Mouse (Mus musculus): ENCODE measurements around the gene Rhbdl3. TPM values are rescaled to one million over a fixed set of nuclear protein-coding genes. Genes with fewer than 3 reads are reported as not detected.
A peak's percentile ranks its signal among the peaks of the same experiment; 100 is the strongest.

Gene Rhbdl3
- total and polyA plus RNA-seq, 2 experiments from 2014 or later, result 1.7 to 1.9 TPM

DNA sequence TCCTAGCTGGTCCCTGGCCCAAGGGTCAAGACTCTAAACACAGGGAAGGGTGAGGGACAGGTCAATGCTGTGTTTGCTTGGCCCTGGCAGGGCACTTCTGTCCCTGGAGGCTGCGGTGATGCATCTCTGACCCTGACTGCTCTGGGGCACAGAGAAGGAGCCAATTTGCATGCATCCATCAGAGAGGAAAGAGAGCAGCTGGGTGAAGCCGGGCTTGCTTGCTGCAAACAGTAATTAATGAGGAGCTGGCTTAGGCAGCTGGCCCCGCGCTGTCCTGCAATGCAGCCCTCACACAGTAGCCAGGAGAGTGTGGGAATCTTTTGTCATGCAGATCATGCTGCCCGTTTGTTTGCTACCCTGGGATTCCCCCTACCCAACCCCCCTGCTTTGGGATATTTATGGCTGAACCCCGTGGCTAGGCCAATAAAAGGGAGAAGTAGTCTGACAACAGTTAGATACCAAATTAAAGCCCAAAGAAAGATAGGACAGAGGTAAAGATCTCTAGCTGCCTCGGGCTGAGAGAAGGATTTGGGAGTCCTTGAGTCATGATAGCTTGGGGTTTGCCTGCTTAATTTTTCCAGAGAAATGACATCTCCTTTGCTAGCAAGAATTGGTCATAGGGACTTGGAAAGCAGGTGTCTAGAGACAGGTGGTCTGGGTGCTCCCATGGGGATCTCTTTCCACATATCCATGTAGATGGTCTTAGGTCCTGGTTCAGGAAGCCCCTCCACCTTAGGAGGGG, 35.1 kb downstream of the Rhbdl3 start:
- Histone ChIP-seq H3K4me1 (ENCODE audit: insufficient read depth, low read length) (no peaks in the 10 kb centered on the region), H3K36me3 (ENCODE audit: insufficient read depth, low read length) (no peaks in the 10 kb centered on the region), H3K27ac (ENCODE audit: low read depth, low read length) (peak overlapping the region; percentile 39; the same call in 1 of the 2 replicates), H3K4me2 (ENCODE audit: low read depth, low read length, poor library complexity, severe bottlenecking) (no peak overlapping the region), H3K9ac (replicated peaks; ENCODE audit: low read length, poor library complexity, severe bottlenecking) (0 out of 2 replicates have a peak overlapping the region, but pooled peaks have one; percentile 0), H3K27me3 (ENCODE audit: insufficient read depth, low read length) (no peaks in the 10 kb centered on the region), H3K4me3 (ENCODE audit: low read depth, low read length) (no peak overlapping the region), H3K9me3 (ENCODE audit: low read length) (no peaks in the 10 kb centered on the region)
- TF ChIP-seq CTCF (IDR thresholded peaks at IDR 0.05), result no peak
- DNase-seq (ENCODE audit: low spot score) (peak; percentile 75), ATAC-seq (ENCODE audit: low FRiP score) (peak; percentile 20; the same call in 1 of the 2 replicates)
- WGBS, result 5% methylated on average over 7 of the region's 7 CpGs

DNA sequence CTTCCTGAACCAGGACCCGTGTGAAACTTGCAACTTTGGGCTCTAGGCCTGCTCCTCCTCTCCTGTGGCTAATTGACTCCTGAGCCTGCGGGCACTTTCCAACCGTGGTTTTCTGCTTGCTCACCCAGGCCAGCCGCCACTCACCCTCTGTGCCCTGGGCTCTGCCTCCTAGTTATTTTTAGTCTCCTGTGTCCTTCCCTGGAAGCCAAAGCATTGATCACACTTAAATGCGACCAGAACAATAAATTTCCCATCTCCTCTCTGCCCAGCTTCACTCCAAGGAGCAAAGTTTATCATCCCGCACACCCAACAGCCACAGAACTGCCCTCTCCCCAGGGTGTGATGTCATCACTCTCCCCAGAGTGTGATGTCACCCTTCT, 35.6 kb downstream of the Rhbdl3 start:
- no peaks in the 10 kb centered on the region for H3K9me3 ChIP-seq (ENCODE audit: low read length)
- H3K36me3 ChIP-seq (ENCODE audit: insufficient read depth, low read length), result no peaks in the 10 kb centered on the region
- H3K4me2 ChIP-seq (ENCODE audit: low read depth, low read length, poor library complexity, severe bottlenecking), result no peak overlapping the region
- H3K9ac ChIP-seq (replicated peaks; ENCODE audit: low read length, poor library complexity, severe bottlenecking), result no peak overlapping the region
- 14% methylated on average over 6 of the region's 6 CpGs for WGBS
- no peak for TF ChIP-seq CTCF (IDR thresholded peaks at IDR 0.05)
- ATAC-seq (ENCODE audit: low FRiP score) (no peak), DNase-seq (ENCODE audit: low spot score) (no peak)
- no peaks in the 10 kb centered on the region for H3K27me3 ChIP-seq (ENCODE audit: insufficient read depth, low read length)
- H3K27ac ChIP-seq (ENCODE audit: low read depth, low read length), result no peak overlapping the region
- H3K4me1 ChIP-seq (ENCODE audit: insufficient read depth, low read length), result no peaks in the 10 kb centered on the region
- H3K4me3 ChIP-seq (ENCODE audit: low read depth, low read length), result no peak overlapping the region

DNA sequence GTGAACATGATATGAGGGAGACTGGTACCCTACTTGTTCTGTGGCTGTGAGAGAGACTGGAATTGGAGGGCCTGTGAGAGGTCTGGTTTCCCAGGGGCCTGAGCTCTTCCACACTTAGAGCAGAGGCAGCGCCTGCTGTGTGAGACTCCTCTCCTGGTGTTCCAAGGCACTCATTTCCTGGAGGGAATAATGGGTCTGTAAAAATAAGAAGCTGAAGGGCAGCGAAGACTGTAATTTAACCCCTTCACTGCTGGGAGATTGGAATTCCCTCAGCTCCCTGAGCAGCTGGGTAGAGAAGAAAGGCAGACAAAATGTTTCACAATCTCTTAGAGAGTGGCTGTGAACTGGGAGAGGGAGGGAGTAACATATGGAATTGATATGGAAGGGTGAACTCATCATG, 41.8 kb downstream of the Rhbdl3 start:
- Histone ChIP-seq H3K4me3 (ENCODE audit: low read depth, low read length) (no peak overlapping the region), H3K27me3 (ENCODE audit: insufficient read depth, low read length) (no peaks in the 10 kb centered on the region), H3K9ac (replicated peaks; ENCODE audit: low read length, poor library complexity, severe bottlenecking) (no peak overlapping the region), H3K9me3 (ENCODE audit: low read length) (no peaks in the 10 kb centered on the region), H3K36me3 (ENCODE audit: insufficient read depth, low read length) (no peaks in the 10 kb centered on the region), H3K4me1 (ENCODE audit: insufficient read depth, low read length) (no peaks in the 10 kb centered on the region), H3K4me2 (ENCODE audit: low read depth, low read length, poor library complexity, severe bottlenecking) (no peak overlapping the region), H3K27ac (ENCODE audit: low read depth, low read length) (no peak overlapping the region)
- no peak for TF ChIP-seq CTCF (IDR thresholded peaks at IDR 0.05)
- no peak for ATAC-seq (ENCODE audit: low FRiP score)
- 19% methylated on average over 2 of the region's 2 CpGs for WGBS
- no peak for DNase-seq (ENCODE audit: low spot score)

DNA sequence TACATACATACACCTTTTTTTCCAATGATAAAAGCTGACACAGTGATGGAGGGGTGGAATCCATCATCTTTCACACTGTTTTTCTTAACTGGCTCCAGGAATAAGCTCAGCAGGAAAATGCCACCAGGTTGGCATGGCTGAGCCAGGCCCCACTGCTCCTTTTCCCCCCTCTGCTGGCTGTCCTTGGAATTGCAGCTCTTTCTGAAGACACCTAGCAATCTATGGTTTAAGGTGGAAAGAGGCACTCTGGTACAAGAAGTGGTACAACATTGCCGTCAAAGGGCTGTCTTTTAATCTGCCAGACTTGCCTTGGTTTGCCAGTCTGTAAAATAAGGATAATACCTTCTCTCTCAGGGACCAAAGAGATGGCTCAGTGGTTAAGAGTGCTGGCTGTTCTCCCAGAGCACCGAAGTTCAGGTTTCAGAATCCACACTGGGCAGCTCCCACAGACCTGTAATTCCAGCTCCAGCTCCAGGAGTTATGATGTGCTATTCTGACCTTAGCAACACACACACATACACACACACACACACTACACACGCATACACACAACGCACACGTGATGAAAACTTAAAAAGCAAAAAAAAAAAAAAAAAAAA, 51.2 kb downstream of the Rhbdl3 start:
- no peaks in the 10 kb centered on the region for H3K4me1 ChIP-seq (ENCODE audit: insufficient read depth, low read length)
- no peak overlapping the region for H3K4me2 ChIP-seq (ENCODE audit: low read depth, low read length, poor library complexity, severe bottlenecking)
- no peaks in the 10 kb centered on the region for H3K27me3 ChIP-seq (ENCODE audit: insufficient read depth, low read length)
- TF ChIP-seq CTCF (IDR thresholded peaks at IDR 0.05), result peak; percentile 97
- no peak overlapping the region for H3K9ac ChIP-seq (replicated peaks; ENCODE audit: low read length, poor library complexity, severe bottlenecking)
- peak; percentile 90 for DNase-seq (ENCODE audit: low spot score)
- H3K27ac ChIP-seq (ENCODE audit: low read depth, low read length), result no peak overlapping the region
- 73% methylated on average over 5 of the region's 5 CpGs for WGBS
- no peak for ATAC-seq (ENCODE audit: low FRiP score)
- H3K36me3 ChIP-seq (ENCODE audit: insufficient read depth, low read length), result no peaks in the 10 kb centered on the region
- H3K9me3 ChIP-seq (ENCODE audit: low read length), result no peaks in the 10 kb centered on the region
- H3K4me3 ChIP-seq (ENCODE audit: low read depth, low read length), result no peak overlapping the region

DNA sequence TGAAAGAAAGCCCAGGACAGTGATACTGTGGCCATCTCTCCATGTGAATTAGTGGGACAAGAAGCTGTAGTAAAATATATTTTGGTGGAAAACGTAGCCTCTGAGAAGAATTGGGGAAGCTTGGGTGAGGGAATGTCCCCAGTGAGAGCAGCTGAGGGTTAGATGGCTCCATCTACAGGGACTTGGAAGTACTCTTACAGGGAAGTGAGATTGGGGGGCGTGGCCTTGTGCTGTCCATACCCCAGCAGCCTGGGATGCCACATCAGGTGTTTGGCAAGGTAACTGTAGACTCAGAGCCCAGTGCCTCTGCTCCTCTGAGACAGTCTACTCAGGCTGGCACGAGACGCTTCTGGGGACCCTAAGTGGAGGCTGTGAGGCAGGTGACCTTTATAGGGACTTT, 54.1 kb downstream of the Rhbdl3 start:
- H3K27me3 ChIP-seq (ENCODE audit: insufficient read depth, low read length), result no peaks in the 10 kb centered on the region
- H3K4me2 ChIP-seq (ENCODE audit: low read depth, low read length, poor library complexity, severe bottlenecking), result no peak overlapping the region
- no peak overlapping the region for H3K27ac ChIP-seq (ENCODE audit: low read depth, low read length)
- peak; percentile 50 for TF ChIP-seq CTCF (IDR thresholded peaks at IDR 0.05)
- no peak overlapping the region for H3K9ac ChIP-seq (replicated peaks; ENCODE audit: low read length, poor library complexity, severe bottlenecking)
- no peaks in the 10 kb centered on the region for H3K36me3 ChIP-seq (ENCODE audit: insufficient read depth, low read length)
- H3K4me1 ChIP-seq (ENCODE audit: insufficient read depth, low read length), result no peaks in the 10 kb centered on the region
- ATAC-seq (ENCODE audit: low FRiP score) (no peak), DNase-seq (ENCODE audit: low spot score) (peak; percentile 41)
- 48% methylated on average over 4 of the region's 4 CpGs for WGBS
- H3K9me3 ChIP-seq (ENCODE audit: low read length), result no peaks in the 10 kb centered on the region
- no peak overlapping the region for H3K4me3 ChIP-seq (ENCODE audit: low read depth, low read length)

DNA sequence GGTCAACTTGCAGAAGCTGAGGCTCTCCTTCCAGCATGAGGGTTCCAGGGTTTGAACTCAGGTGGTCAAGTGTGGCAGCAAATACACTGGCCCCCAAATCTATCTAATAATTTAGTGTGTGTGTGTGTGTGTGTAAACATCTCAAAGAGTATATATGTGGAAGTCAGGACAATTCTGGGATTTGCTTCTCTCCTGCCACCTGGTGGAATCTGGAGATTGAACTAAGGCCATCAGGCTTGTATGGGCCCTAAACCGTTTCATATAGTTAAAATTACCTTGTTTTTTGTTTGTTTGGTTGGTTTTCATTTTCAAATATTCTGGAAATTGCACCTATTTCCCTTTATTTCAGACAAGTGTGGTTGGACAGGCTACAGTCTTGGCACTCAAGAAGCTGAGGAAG, 68.2 kb downstream of the Rhbdl3 start:
- ATAC-seq (ENCODE audit: low FRiP score) (no peak), DNase-seq (ENCODE audit: low spot score) (peak; percentile 21)
- 86% methylated on average over 1 of the region's 1 CpGs for WGBS
- H3K4me1 ChIP-seq (ENCODE audit: insufficient read depth, low read length), result no peaks in the 10 kb centered on the region
- H3K27me3 ChIP-seq (ENCODE audit: insufficient read depth, low read length), result no peaks in the 10 kb centered on the region
- TF ChIP-seq CTCF (IDR thresholded peaks at IDR 0.05), result peak; percentile 67
- H3K4me2 ChIP-seq (ENCODE audit: low read depth, low read length, poor library complexity, severe bottlenecking), result no peak overlapping the region
- H3K9me3 ChIP-seq (ENCODE audit: low read length), result no peaks in the 10 kb centered on the region
- H3K4me3 ChIP-seq (ENCODE audit: low read depth, low read length), result no peak overlapping the region
- no peak overlapping the region for H3K27ac ChIP-seq (ENCODE audit: low read depth, low read length)
- H3K36me3 ChIP-seq (ENCODE audit: insufficient read depth, low read length), result peaks cover 41% of the 10 kb centered on the region
- H3K9ac ChIP-seq (replicated peaks; ENCODE audit: low read length, poor library complexity, severe bottlenecking), result no peak overlapping the region

Measured in midbrain, postnatal 0 days (tissue).